Mouse (Mus musculus): ENCODE data around the gene Vmn2r85.
"Not testable (repeated sequence)": the region's sequence is repeated elsewhere in the genome, so short reads cannot be mapped to it uniquely, and the experiment has no call there.

Gene Vmn2r85

GRCm38 (mm10) chr10:130429603-130430002, at the start of gene Vmn2r85:
Gene Vmn2r85 (minus strand): TSS chr10:130429703.
- not testable (repeated sequence) for DNase-seq (ENCODE audit: low read depth, low spot score)

- no peak for DNase-seq (ENCODE audit: low read depth, low spot score)
Observed at GRCm38 (mm10) chr10:130470311-130470760, 40.8 kb upstream of the Vmn2r85 start.

GRCm38 (mm10) chr10:130455950-130456349, 26.4 kb upstream of the Vmn2r85 start, which contains the start of gene Vmn2r86:
Gene Vmn2r86 (minus strand): TSS chr10:130456050.
- DNase-seq (ENCODE audit: low read depth, low spot score), result not testable (repeated sequence)

GRCm38 (mm10) chr10:130444776-130445175, 15.3 kb upstream of the Vmn2r85 start:
- no peak for DNase-seq (ENCODE audit: low read depth, low spot score)

GRCm38 (mm10) chr10:130434185-130434898, 4.8 kb upstream of the Vmn2r85 start:
- DNase-seq (ENCODE audit: low read depth, low spot score), result not testable (repeated sequence)

GRCm38 (mm10) chr10:130422368-130422767, 7.1 kb downstream of the Vmn2r85 start:
- not testable (repeated sequence) for DNase-seq (ENCODE audit: low read depth, low spot score)

- DNase-seq (ENCODE audit: low read depth, low spot score), result no peak
Observed at GRCm38 (mm10) chr10:130420401-130420800, 9.1 kb downstream of the Vmn2r85 start.

- DNase-seq (ENCODE audit: low read depth, low spot score), result not testable (repeated sequence)
Observed at GRCm38 (mm10) chr10:130419954-130420353, 9.5 kb downstream of the Vmn2r85 start.

GRCm38 (mm10) chr10:130416352-130416751, 13.2 kb downstream of the Vmn2r85 start:
- DNase-seq (ENCODE audit: low read depth, low spot score), result not testable (repeated sequence)

GRCm38 (mm10) chr10:130412167-130412698, 17.3 kb downstream of the Vmn2r85 start:
- not testable (repeated sequence) for DNase-seq (ENCODE audit: low read depth, low spot score)

GRCm38 (mm10) chr10:130394232-130394631, 35.3 kb downstream of the Vmn2r85 start, which contains the start of gene Vmn2r84:
Gene Vmn2r84 (minus strand): TSS chr10:130394332.
- DNase-seq (ENCODE audit: low read depth, low spot score), result no peak

- DNase-seq (ENCODE audit: low read depth, low spot score), result no peak
Observed at GRCm38 (mm10) chr10:130375145-130375544, 54.4 kb downstream of the Vmn2r85 start.

GRCm38 (mm10) chr10:130372491-130373173, 56.9 kb downstream of the Vmn2r85 start:
- no peak for DNase-seq (ENCODE audit: low read depth, low spot score)

GRCm38 (mm10) chr10:130371644-130372043, 57.9 kb downstream of the Vmn2r85 start:
- DNase-seq (ENCODE audit: low read depth, low spot score), result no peak

- DNase-seq (ENCODE audit: low read depth, low spot score), result no peak
Observed at GRCm38 (mm10) chr10:130370005-130370682, 59.4 kb downstream of the Vmn2r85 start.

- DNase-seq (ENCODE audit: low read depth, low spot score), result no peak
Observed at GRCm38 (mm10) chr10:130368384-130368783, 61.1 kb downstream of the Vmn2r85 start.

- DNase-seq (ENCODE audit: low read depth, low spot score), result no peak
Observed at GRCm38 (mm10) chr10:130364766-130365165, 64.7 kb downstream of the Vmn2r85 start.
